Mouse (Mus musculus): ENCODE data around the gene Prr19.

GRCm38 (mm10) chr7:25288011-25288410 is 13.2 kb upstream of the Prr19 start:
- TF ChIP-seq CTCF (IDR thresholded peaks at IDR 0.05; ENCODE audit: borderline replicate concordance, insufficient read depth, low read depth, low read length) (no peak), POLR2A (IDR thresholded peaks at IDR 0.05; ENCODE audit: borderline replicate concordance, insufficient read depth, low read length) (no peak)

Measured in cerebellum, adult 2 months (tissue).